Mouse (Mus musculus): ENCODE data around the gene Exosc10. TPM values are rescaled to one million over a fixed set of nuclear protein-coding genes. Genes with fewer than 3 reads are reported as not detected.

The Exosc10 gene
- polyA plus RNA-seq, 1 experiment = 37.0 TPM

DNA sequence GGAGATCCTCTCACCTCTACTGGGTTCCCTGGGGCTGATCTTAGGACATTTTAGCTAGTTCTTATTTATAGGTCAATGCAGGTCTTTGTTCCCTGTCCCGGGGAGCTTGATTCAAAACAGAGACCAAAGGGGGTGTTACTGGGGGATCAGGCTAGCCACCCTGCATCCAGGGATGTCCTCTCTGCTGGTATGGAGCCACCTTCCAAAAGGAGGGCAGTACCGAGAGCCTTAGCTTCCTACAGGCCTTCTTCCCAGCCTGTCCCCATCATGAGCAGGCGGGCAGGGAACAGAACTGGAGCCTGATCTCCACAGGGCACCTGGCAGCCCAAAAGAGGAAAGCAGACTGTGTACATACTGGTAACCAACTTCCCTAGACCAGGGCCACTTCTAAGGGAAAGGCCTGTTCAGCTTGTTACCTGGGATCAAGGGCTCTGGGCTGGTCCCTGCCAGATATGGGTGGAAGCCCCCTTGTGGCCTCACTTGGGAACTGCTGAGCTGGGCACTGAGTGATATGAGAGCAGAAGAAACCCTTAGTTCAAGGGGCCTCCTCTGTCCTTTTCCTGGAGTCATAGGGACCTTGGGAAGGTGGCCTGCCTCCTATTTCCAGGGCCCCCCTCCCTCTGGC is 46.4 kb downstream of the Exosc10 start:
- Histone ChIP-seq H3K4me2 (ENCODE audit: low read depth) (no peak overlapping the region), H3K79me2 (ENCODE audit: control insufficient read depth, insufficient read depth) (no peaks in the 10 kb centered on the region), H3K27me3 (ENCODE audit: control insufficient read depth, insufficient read depth, insufficient read length) (no peaks in the 10 kb centered on the region), H3K4me3 (no peak overlapping the region), H3K36me3 (ENCODE audit: control insufficient read depth, insufficient read depth) (no peaks in the 10 kb centered on the region), H3ac (ENCODE audit: control insufficient read depth, insufficient read length) (no peak overlapping the region)
- TF ChIP-seq CEBPB (IDR thresholded peaks at IDR 0.05; ENCODE audit: insufficient read depth, poor library complexity, severe bottlenecking) (no peak), TCF3 (IDR thresholded peaks at IDR 0.05; ENCODE audit: insufficient read length, low read depth) (no peak), MYOG (IDR thresholded peaks at IDR 0.05; ENCODE audit: control insufficient read depth in 1 of 3, insufficient read depth in 1 of 3, insufficient read length in 2 of 3, low read depth in 2 of 3) (no peak), TCF12 (IDR thresholded peaks at IDR 0.05; ENCODE audit: insufficient read depth, poor library complexity, severe bottlenecking) (no peak), MYOD1 (IDR thresholded peaks at IDR 0.05; ENCODE audit: control insufficient read depth in 1 of 3, insufficient read length in 2 of 3, low read depth in 2 of 3) (no peak), MAX (IDR thresholded peaks at IDR 0.05; ENCODE audit: low read depth) (no peak), E2F4 (IDR thresholded peaks at IDR 0.05; ENCODE audit: insufficient read depth) (no peak), SRF (IDR thresholded peaks at IDR 0.05; ENCODE audit: control insufficient read depth, insufficient read length, low read depth) (no peak), USF1 (IDR thresholded peaks at IDR 0.05; ENCODE audit: low read depth) (no peak), REST (IDR thresholded peaks at IDR 0.05; ENCODE audit: insufficient read depth, insufficient read length) (no peak), POLR2AphosphoS2 (IDR thresholded peaks at IDR 0.05; ENCODE audit: insufficient read length, low read depth) (no peak), POLR2A (IDR thresholded peaks at IDR 0.05; ENCODE audit: insufficient read length, low read depth) (no peak)

DNA sequence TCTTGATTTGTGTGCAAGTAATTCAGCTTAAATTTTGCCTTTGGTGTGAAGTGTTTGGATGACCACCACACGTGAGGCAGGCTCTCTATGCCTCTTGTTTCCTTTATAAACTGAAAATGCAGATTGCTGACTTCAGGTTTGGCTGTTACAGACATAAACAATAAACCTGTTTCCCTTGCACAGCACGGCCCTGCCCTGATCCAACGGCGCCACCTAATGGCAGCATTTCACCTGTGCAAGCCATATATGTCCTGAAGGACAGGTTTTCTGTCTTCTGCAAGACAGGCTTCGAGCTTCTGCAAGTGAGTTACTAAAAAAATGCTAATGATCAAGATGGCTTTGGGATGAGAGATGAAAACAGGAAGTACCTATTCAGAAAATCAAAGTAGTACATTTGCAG is 49.5 kb downstream of the Exosc10 start:
- Histone ChIP-seq H3K4me2 (ENCODE audit: low read depth) (no peak overlapping the region), H3K79me2 (ENCODE audit: control insufficient read depth, insufficient read depth) (no peaks in the 10 kb centered on the region), H3K27me3 (ENCODE audit: control insufficient read depth, insufficient read depth, insufficient read length) (no peaks in the 10 kb centered on the region), H3ac (ENCODE audit: control insufficient read depth, insufficient read length) (no peak overlapping the region), H3K36me3 (ENCODE audit: control insufficient read depth, insufficient read depth) (peaks cover 12% of the 10 kb centered on the region), H3K4me3 (no peak overlapping the region)
- TF ChIP-seq USF1 (IDR thresholded peaks at IDR 0.05; ENCODE audit: low read depth) (no peak), MYOD1 (IDR thresholded peaks at IDR 0.05; ENCODE audit: control insufficient read depth in 1 of 3, insufficient read length in 2 of 3, low read depth in 2 of 3) (no peak), REST (IDR thresholded peaks at IDR 0.05; ENCODE audit: insufficient read depth, insufficient read length) (no peak), POLR2AphosphoS2 (IDR thresholded peaks at IDR 0.05; ENCODE audit: insufficient read length, low read depth) (peak; percentile 47)

DNA sequence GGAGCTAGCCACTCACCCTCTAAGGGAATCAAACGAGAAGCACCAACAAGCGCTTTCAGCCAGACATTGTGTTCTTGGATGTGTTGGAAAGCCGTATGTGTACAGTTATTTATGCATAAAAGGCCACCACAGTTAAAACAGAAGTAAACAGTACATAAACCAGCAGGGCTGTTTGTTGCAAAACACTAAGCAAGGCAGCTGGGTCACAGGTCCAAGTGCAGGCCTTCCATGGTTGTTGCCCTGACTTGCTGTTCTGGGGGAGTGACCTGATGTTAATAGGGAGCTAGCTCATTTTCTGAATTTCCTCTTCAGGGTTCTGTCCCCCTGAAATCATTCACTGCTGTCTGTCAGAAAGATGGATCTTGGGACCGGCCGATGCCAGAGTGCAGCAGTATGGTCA is 51.6 kb downstream of the Exosc10 start:
- no peak overlapping the region for H3K4me3 ChIP-seq
- no peaks in the 10 kb centered on the region for H3K27me3 ChIP-seq (ENCODE audit: control insufficient read depth, insufficient read depth, insufficient read length)
- H3K36me3 ChIP-seq (ENCODE audit: control insufficient read depth, insufficient read depth) = peaks cover 29% of the 10 kb centered on the region
- no peaks in the 10 kb centered on the region for H3K79me2 ChIP-seq (ENCODE audit: control insufficient read depth, insufficient read depth)
- no peak overlapping the region for H3ac ChIP-seq (ENCODE audit: control insufficient read depth, insufficient read length)
- peak; percentile 75 for TF ChIP-seq POLR2AphosphoS2 (IDR thresholded peaks at IDR 0.05; ENCODE audit: insufficient read length, low read depth)
- no peak for TF ChIP-seq MYOD1 (IDR thresholded peaks at IDR 0.05; ENCODE audit: control insufficient read depth in 1 of 3, insufficient read length in 2 of 3, low read depth in 2 of 3)
- no peak overlapping the region for H3K4me2 ChIP-seq (ENCODE audit: low read depth)

DNA sequence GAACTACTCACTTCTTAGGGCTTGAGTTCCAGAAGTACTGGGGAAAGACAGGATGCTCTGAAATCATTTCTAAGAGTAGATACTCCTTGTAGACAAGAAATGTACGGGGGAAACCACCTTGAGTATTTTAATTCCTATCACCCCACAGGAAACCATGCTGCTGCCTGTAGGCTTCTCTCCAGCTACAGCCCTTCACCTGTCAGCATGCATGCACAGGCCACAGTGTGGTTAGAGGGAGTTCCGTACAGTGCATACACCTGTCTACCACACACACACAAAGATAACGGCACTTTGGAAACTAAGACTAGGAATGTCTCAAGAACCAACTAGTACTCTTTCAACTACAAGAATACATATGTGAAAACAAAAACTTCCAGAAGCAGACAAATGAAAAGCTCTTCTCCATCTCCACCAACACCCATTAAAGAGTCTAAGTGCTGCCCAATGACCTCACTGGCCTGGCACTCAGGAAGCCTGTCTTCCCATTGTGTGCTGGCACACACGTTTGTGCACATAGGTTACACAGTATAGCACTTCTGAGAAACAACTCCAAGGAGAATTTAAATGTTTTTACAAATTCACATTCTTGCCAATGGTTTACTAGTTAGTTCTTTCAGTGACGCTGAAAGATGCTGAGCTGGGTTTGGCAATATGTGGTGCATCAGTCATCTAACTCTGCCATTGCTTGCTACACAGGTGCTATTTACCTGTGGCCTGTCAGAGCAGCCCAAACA is 52.6 kb downstream of the Exosc10 start:
- Histone ChIP-seq H3K36me3 (ENCODE audit: control insufficient read depth, insufficient read depth) (peaks cover 39% of the 10 kb centered on the region), H3K27me3 (ENCODE audit: control insufficient read depth, insufficient read depth, insufficient read length) (no peaks in the 10 kb centered on the region), H3K4me3 (no peak overlapping the region), H3ac (ENCODE audit: control insufficient read depth, insufficient read length) (no peak overlapping the region), H3K4me2 (ENCODE audit: low read depth) (no peak overlapping the region), H3K79me2 (ENCODE audit: control insufficient read depth, insufficient read depth) (no peaks in the 10 kb centered on the region)
- TF ChIP-seq MYOD1 (IDR thresholded peaks at IDR 0.05; ENCODE audit: control insufficient read depth in 1 of 3, insufficient read length in 2 of 3, low read depth in 2 of 3) (peak in 1 of 3 experiments; percentile 52), POLR2AphosphoS2 (IDR thresholded peaks at IDR 0.05; ENCODE audit: insufficient read length, low read depth) (peak; percentile 76), USF1 (IDR thresholded peaks at IDR 0.05; ENCODE audit: low read depth) (no peak), SRF (IDR thresholded peaks at IDR 0.05; ENCODE audit: control insufficient read depth, insufficient read length, low read depth) (no peak), MYOG (IDR thresholded peaks at IDR 0.05; ENCODE audit: control insufficient read depth in 1 of 3, insufficient read depth in 1 of 3, insufficient read length in 2 of 3, low read depth in 2 of 3) (peak in 1 of 3 experiments; percentile 53), MAX (IDR thresholded peaks at IDR 0.05; ENCODE audit: low read depth) (no peak), CEBPB (IDR thresholded peaks at IDR 0.05; ENCODE audit: insufficient read depth, poor library complexity, severe bottlenecking) (no peak)

DNA sequence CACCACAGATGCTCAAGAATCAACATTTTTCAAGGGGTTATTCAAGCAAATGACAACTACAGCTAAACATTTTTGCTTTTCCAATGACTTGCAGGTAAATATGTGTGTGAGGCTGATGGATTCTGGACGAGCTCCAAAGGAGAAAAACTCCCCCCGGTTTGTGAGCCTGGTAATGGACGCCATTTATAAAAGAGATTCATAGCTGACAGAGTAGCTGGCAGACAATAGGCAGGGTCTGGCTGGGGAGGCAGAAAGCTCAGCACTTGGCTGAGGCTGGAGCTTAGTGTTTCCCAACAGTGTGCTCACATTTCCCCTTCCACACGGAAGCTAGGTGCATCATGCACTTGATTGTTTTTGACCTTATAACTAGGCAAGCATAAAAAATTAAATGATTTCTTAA is 54.3 kb downstream of the Exosc10 start:
- Histone ChIP-seq H3K4me3 (no peak overlapping the region), H3K27me3 (ENCODE audit: control insufficient read depth, insufficient read depth, insufficient read length) (no peaks in the 10 kb centered on the region), H3K4me2 (ENCODE audit: low read depth) (no peak overlapping the region), H3K79me2 (ENCODE audit: control insufficient read depth, insufficient read depth) (peaks cover 7% of the 10 kb centered on the region), H3K36me3 (ENCODE audit: control insufficient read depth, insufficient read depth) (peaks cover 55% of the 10 kb centered on the region), H3ac (ENCODE audit: control insufficient read depth, insufficient read length) (no peak overlapping the region)
- TF ChIP-seq USF1 (IDR thresholded peaks at IDR 0.05; ENCODE audit: low read depth) (no peak), TCF12 (IDR thresholded peaks at IDR 0.05; ENCODE audit: insufficient read depth, poor library complexity, severe bottlenecking) (no peak), REST (IDR thresholded peaks at IDR 0.05; ENCODE audit: insufficient read depth, insufficient read length) (no peak), MYOD1 (IDR thresholded peaks at IDR 0.05; ENCODE audit: control insufficient read depth in 1 of 3, insufficient read length in 2 of 3, low read depth in 2 of 3) (no peak), TCF3 (IDR thresholded peaks at IDR 0.05; ENCODE audit: insufficient read length, low read depth) (no peak), POLR2A (IDR thresholded peaks at IDR 0.05; ENCODE audit: insufficient read length, low read depth) (no peak), E2F4 (IDR thresholded peaks at IDR 0.05; ENCODE audit: insufficient read depth) (no peak), MAX (IDR thresholded peaks at IDR 0.05; ENCODE audit: low read depth) (no peak), POLR2AphosphoS2 (IDR thresholded peaks at IDR 0.05; ENCODE audit: insufficient read length, low read depth) (no peak), MYOG (IDR thresholded peaks at IDR 0.05; ENCODE audit: control insufficient read depth in 1 of 3, insufficient read depth in 1 of 3, insufficient read length in 2 of 3, low read depth in 2 of 3) (no peak), SRF (IDR thresholded peaks at IDR 0.05; ENCODE audit: control insufficient read depth, insufficient read length, low read depth) (no peak), CEBPB (IDR thresholded peaks at IDR 0.05; ENCODE audit: insufficient read depth, poor library complexity, severe bottlenecking) (no peak)

All from myocyte (in vitro differentiated cells).